ENCODE assay signal across 16 mouse cellular contexts in genomic region chr12:13181721-13182120, GRCm38 (mm10).
DNase-seq lines count a peak whose midpoint lies in the region; ATAC-seq and TF ChIP-seq lines count a peak whose summit lies in the region.
"Had no signal": no experiment of that assay in that cellular context is flagged by ENCODE, and none has a peak within 500 bp of the region (broad histone marks: within the 10 kb centered on the region; RNA-seq: fewer than 3 reads in every experiment).

No protein-coding gene starts in this region.

- H3K4me1 ChIP-seq in hindbrain, embryonic 10.5 days (replicated peaks), result peaks cover 45% of the 10 kb centered on the region
- no peaks in the 10 kb centered on the region for H3K4me1 ChIP-seq in hindbrain, embryonic 14.5 days (replicated peaks; ENCODE audit: control insufficient read depth, insufficient read depth, low read length)
- peaks cover 30% of the 10 kb centered on the region for H3K4me1 ChIP-seq in midbrain, embryonic 10.5 days
- H3K4me1 ChIP-seq in midbrain, embryonic 14.5 days (ENCODE audit: control insufficient read depth, insufficient read depth, low read length), result peaks cover 9% of the 10 kb centered on the region; the same call in 1 of the 2 replicates
- peaks cover 82% of the 10 kb centered on the region for H3K4me1 ChIP-seq in liver, embryonic 12.5 days
- H3K4me1 ChIP-seq in lung, adult 2 months (ENCODE audit: control insufficient read depth, insufficient read depth, low read length), result peaks cover 4% of the 10 kb centered on the region

- no peaks in the 10 kb centered on the region for H3K27me3 ChIP-seq in hindbrain, embryonic 10.5 days (ENCODE audit: insufficient read depth, poor library complexity, severe bottlenecking)
- no peaks in the 10 kb centered on the region for H3K27me3 ChIP-seq in hindbrain, embryonic 14.5 days (ENCODE audit: control insufficient read depth, insufficient read depth, low read length)
- H3K27me3 ChIP-seq in midbrain, embryonic 10.5 days (ENCODE audit: low read depth, poor library complexity, severe bottlenecking), result no peaks in the 10 kb centered on the region
- no peaks in the 10 kb centered on the region for H3K27me3 ChIP-seq in midbrain, embryonic 14.5 days (ENCODE audit: control insufficient read depth, insufficient read depth, low read length)
- H3K27me3 ChIP-seq in liver, embryonic 12.5 days (replicated peaks), result no peaks in the 10 kb centered on the region
- H3K27me3 ChIP-seq: forebrain, embryonic 13.5 days; midbrain, embryonic 15.5 days; neural tube, embryonic 15.5 days had no signal

- no peak for TF ChIP-seq POLR2A in lung, adult 2 months (IDR thresholded peaks at IDR 0.05; ENCODE audit: borderline replicate concordance, extremely low read depth, low read depth, low read length)

- no peak for TF ChIP-seq CTCF in lung, adult 2 months (IDR thresholded peaks at IDR 0.05; ENCODE audit: insufficient read depth, low read length)

- no peak for ATAC-seq in hindbrain, embryonic 14.5 days (ENCODE audit: low FRiP score)
- ATAC-seq in midbrain, embryonic 14.5 days (ENCODE audit: low FRiP score, low TSS enrichment), result no peak
- no peak for ATAC-seq in liver, embryonic 12.5 days

- peak overlapping the region; percentile 76 for H3K27ac ChIP-seq in hindbrain, embryonic 10.5 days
- no peak overlapping the region for H3K27ac ChIP-seq in hindbrain, embryonic 14.5 days
- peak overlapping the region; percentile 69 for H3K27ac ChIP-seq in midbrain, embryonic 10.5 days (replicated peaks)
- no peak overlapping the region for H3K27ac ChIP-seq in midbrain, embryonic 14.5 days (replicated peaks; ENCODE audit: low read depth, low read length)
- H3K27ac ChIP-seq in liver, embryonic 12.5 days, result peak overlapping the region; percentile 84
- H3K27ac ChIP-seq: forebrain, embryonic 13.5 days; hindbrain, postnatal 0 days; limb, embryonic 15.5 days; neural tube, embryonic 15.5 days had no signal

- no peak overlapping the region for H3K4me3 ChIP-seq in hindbrain, embryonic 10.5 days
- no peak overlapping the region for H3K4me3 ChIP-seq in hindbrain, embryonic 14.5 days (replicated peaks; ENCODE audit: low read length)
- H3K4me3 ChIP-seq in midbrain, embryonic 10.5 days, result no peak overlapping the region
- H3K4me3 ChIP-seq in midbrain, embryonic 14.5 days (replicated peaks; ENCODE audit: low read depth, low read length), result no peak overlapping the region
- no peak overlapping the region for H3K4me3 ChIP-seq in liver, embryonic 12.5 days
- H3K4me3 ChIP-seq in lung, adult 2 months (replicated peaks; ENCODE audit: extremely low read depth, low read depth, low read length), result no peak overlapping the region
- H3K4me3 ChIP-seq: forebrain, embryonic 13.5 days; limb, embryonic 15.5 days; midbrain, embryonic 15.5 days; neural tube, embryonic 15.5 days had no signal

- no peak overlapping the region for H3K9ac ChIP-seq in hindbrain, embryonic 14.5 days
- H3K9ac ChIP-seq in midbrain, embryonic 14.5 days (replicated peaks; ENCODE audit: low read length), result no peak overlapping the region
- peak overlapping the region; percentile 54 for H3K9ac ChIP-seq in liver, embryonic 12.5 days
- H3K9ac ChIP-seq: forebrain, embryonic 13.5 days; limb, embryonic 15.5 days; midbrain, embryonic 15.5 days; neural tube, embryonic 15.5 days had no signal

- no peaks in the 10 kb centered on the region for H3K36me3 ChIP-seq in hindbrain, embryonic 10.5 days
- no peaks in the 10 kb centered on the region for H3K36me3 ChIP-seq in hindbrain, embryonic 14.5 days (replicated peaks; ENCODE audit: control insufficient read depth, insufficient read depth)
- no peaks in the 10 kb centered on the region for H3K36me3 ChIP-seq in midbrain, embryonic 10.5 days
- H3K36me3 ChIP-seq in midbrain, embryonic 14.5 days (ENCODE audit: control insufficient read depth, insufficient read depth, low read length), result no peaks in the 10 kb centered on the region
- no peaks in the 10 kb centered on the region for H3K36me3 ChIP-seq in liver, embryonic 12.5 days
- H3K36me3 ChIP-seq: limb, embryonic 15.5 days; midbrain, embryonic 15.5 days; neural tube, embryonic 15.5 days had no signal

- WGBS in hindbrain, embryonic 10.5 days, result 74% methylated on average over 6 of the region's 6 CpGs
- 82% methylated on average over 6 of the region's 6 CpGs for WGBS in hindbrain, embryonic 14.5 days
- WGBS in midbrain, embryonic 10.5 days, result 83% methylated on average over 6 of the region's 6 CpGs
- WGBS in midbrain, embryonic 14.5 days, result 80% methylated on average over 6 of the region's 6 CpGs
- 53% methylated on average over 6 of the region's 6 CpGs for WGBS in liver, embryonic 12.5 days (ENCODE audit: insufficient replicate concordance)
- WGBS in lung, adult 2 months, result 86% methylated on average over 6 of the region's 6 CpGs

- H3K9me3 ChIP-seq in hindbrain, embryonic 10.5 days, result no peaks in the 10 kb centered on the region
- no peaks in the 10 kb centered on the region for H3K9me3 ChIP-seq in hindbrain, embryonic 14.5 days (ENCODE audit: control insufficient read depth, low read length)
- no peaks in the 10 kb centered on the region for H3K9me3 ChIP-seq in midbrain, embryonic 10.5 days (replicated peaks)
- no peaks in the 10 kb centered on the region for H3K9me3 ChIP-seq in midbrain, embryonic 14.5 days (ENCODE audit: control insufficient read depth, low read length)
- H3K9me3 ChIP-seq in liver, embryonic 12.5 days (replicated peaks), result no peaks in the 10 kb centered on the region
- H3K9me3 ChIP-seq: forebrain, embryonic 13.5 days; limb, embryonic 15.5 days; midbrain, embryonic 15.5 days; neural tube, embryonic 15.5 days had no signal

- no peak for DNase-seq in hindbrain, embryonic 10.5 days (ENCODE audit: low spot score)
- DNase-seq in hindbrain, embryonic 14.5 days (ENCODE audit: low spot score), result no peak
- DNase-seq in midbrain, embryonic 10.5 days (ENCODE audit: low spot score), result no peak
- DNase-seq in midbrain, embryonic 14.5 days, result no peak
- no peak for DNase-seq in adrenal gland, postnatal 36 days
- no peak for DNase-seq in lung, adult 2 months
- DNase-seq: cerebellum, adult 8-10 months; gastrocnemius, postnatal 25 days; heart, postnatal 4 days; lung, postnatal 10 days had no signal

- no peak overlapping the region for H3K4me2 ChIP-seq in hindbrain, embryonic 14.5 days (replicated peaks)
- H3K4me2 ChIP-seq in midbrain, embryonic 14.5 days (ENCODE audit: low read length), result no peak overlapping the region
- H3K4me2 ChIP-seq in liver, embryonic 12.5 days, result peak overlapping the region; percentile 74
- H3K4me2 ChIP-seq: limb, embryonic 15.5 days; midbrain, embryonic 15.5 days; neural tube, embryonic 15.5 days had no signal

Comparison
In these comparisons a context has a peak if more than half of its experiments do, and no peak if none do; other contexts are left out.
1. H3K27ac ChIP-seq: peak in hindbrain, embryonic 10.5 days (single experiment), midbrain, embryonic 10.5 days (single experiment) and liver, embryonic 12.5 days (single experiment); none in hindbrain, embryonic 14.5 days (single experiment) and midbrain, embryonic 14.5 days (single experiment).